Mouse (Mus musculus) midbrain, embryonic 12.5 days (tissue): ENCODE results near the gene Adprh. TPM values are rescaled to one million over a fixed set of nuclear protein-coding genes. Genes with fewer than 3 reads are reported as not detected.

Experiments
- ATAC-seq: fragments of 200-750 bp; cut with Nextera tagmentation; 2 replicates; pipeline ENCODE4 v1.8.0; 2017; ENCODE audit warnings: low read depth, moderate TSS enrichment, moderate library complexity; ENCODE audit not compliant: low FRiP score
- H3K27ac ChIP-seq: fragments of 300-500 bp; sonication (generic); replicated peaks from 2 replicates; pipeline ENCODE4 v1.5.1; 2016; ENCODE audit warnings: mild to moderate bottlenecking
- H3K27me3 ChIP-seq: fragments of 300-500 bp; sonication (generic); 2 replicates; pipeline ENCODE4 v1.6.1; 2016; ENCODE audit warnings: mild to moderate bottlenecking
- H3K36me3 ChIP-seq: fragments of 300-500 bp; sonication (generic); 2 replicates; pipeline ENCODE4 v1.6.1; 2016
- H3K4me1 ChIP-seq: fragments of 300-500 bp; sonication (generic); 2 replicates; pipeline ENCODE4 v1.6.1; 2016
- H3K4me2 ChIP-seq: fragments of 300-500 bp; sonication (generic); replicated peaks from 2 replicates; pipeline ENCODE4 v1.6.1; 2016; ENCODE audit warnings: mild to moderate bottlenecking, moderate library complexity
- H3K4me3 ChIP-seq: fragments of 300-500 bp; sonication (generic); 2 replicates; pipeline ENCODE4 v1.5.1; 2016; ENCODE audit warnings: mild to moderate bottlenecking
- H3K9ac ChIP-seq: fragments of 300-500 bp; sonication (generic); replicated peaks from 2 replicates; pipeline ENCODE4 v1.6.1; 2016; ENCODE audit warnings: mild to moderate bottlenecking, moderate library complexity
- H3K9me3 ChIP-seq: fragments of 300-500 bp; sonication (generic); 2 replicates; pipeline ENCODE4 v1.6.1; 2016; ENCODE audit warnings: mild to moderate bottlenecking
- WGBS: fragments of 180-500 bp; shearing (Covaris S2); methylation state at CpG from one replicate; pipeline ENCODE4 v1.1.7; 2016; 5-methylcytosine and 5-hydroxymethylcytosine counted together
- polyA plus RNA-seq: library from polyadenylated mRNA; unstranded; fragments of >200 nt; fragmentation: Nextera tagmentation; extraction: Ambion mirVana; gene quantifications from 2 replicates; pipeline ENCODE4 v1.2.1, GENCODE M21; 2016

Adprh gene
- polyA plus RNA-seq, 1 experiment from 2014 or later: 138 TPM

DNA sequence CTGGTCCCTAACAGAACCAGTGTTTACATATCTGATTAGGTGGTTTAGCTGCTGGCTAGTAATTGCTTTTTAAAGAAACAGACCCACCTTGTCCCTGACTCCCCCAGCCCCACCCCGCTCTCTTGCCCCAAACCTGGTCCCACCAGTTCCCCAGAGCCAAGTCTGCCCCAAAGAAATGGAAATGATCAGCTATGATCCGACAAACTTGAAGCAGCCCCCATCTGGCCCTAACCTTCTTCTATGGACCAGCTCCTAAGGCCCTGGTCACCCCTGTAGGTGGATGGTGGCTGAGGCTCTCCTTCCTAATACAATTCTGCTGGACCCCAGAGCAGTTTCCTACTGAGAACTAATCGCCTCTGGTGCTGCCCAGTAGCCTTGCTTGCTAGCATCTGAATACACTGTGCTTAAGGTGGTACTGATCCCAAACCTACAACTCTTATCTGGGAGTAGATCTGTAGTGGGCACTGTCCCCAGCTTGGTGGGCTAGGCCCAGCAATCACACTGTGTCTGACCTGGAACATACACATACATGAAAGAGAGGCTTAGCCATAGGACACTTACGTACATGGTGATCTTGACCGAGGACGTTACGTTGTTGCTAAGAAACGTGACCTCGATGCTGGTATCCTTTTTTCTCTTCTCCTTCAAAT, 52.1 kb downstream of the Adprh start:
- H3K4me3 ChIP-seq: peak overlapping the region; percentile 25; the same call in 1 of the 2 replicates
- peak; percentile 44 for ATAC-seq
- H3K4me2 ChIP-seq: peak overlapping the region; percentile 48
- H3K9ac ChIP-seq: 0 out of 2 replicates have a peak overlapping the region, but pooled peaks have one; percentile 17
- peaks cover 15% of the 10 kb centered on the region for H3K4me1 ChIP-seq
- H3K9me3 ChIP-seq: no peaks in the 10 kb centered on the region
- no peaks in the 10 kb centered on the region for H3K36me3 ChIP-seq
- no peaks in the 10 kb centered on the region; the same call in 1 of the 2 replicates for H3K27me3 ChIP-seq
- 73% methylated on average over 9 of the region's 9 CpGs for WGBS
- peak overlapping the region; percentile 35 for H3K27ac ChIP-seq

DNA sequence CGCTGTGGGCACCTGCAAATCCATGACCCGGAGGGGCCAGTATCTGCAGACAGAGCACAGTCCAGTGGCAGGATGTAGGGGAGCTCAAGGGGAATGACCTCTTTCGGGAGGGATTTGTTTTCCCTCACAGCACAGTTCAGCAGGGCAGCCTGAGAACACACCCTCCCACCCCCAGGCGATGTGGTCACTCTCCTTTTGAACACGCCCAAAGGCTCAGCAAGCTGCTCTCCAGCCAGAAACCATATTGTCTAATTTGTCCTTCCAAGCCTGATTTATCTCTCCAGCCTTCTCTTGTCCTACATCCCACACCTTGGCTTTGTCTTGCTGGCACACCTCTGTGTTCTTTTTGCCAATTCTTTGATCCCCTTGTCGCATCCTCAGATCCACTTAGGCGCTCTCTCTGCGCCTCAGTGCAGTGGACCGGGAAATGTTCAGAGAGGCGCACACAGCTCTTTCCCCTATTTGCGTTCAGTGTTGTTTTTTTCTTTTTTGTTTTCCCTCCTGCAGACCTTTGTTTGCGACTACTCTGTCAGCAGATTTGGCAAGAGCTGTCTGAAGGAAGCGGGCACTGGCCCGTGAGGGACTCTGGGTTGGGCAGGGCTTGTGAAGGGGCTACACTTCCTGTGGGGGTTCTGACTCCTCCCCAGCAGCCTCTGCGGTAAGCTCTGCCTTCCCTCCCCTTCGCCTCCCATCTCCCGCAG, 52.8 kb downstream of the Adprh start:
- 9% methylated on average over 17 of the region's 17 CpGs for WGBS
- H3K4me3 ChIP-seq: peak overlapping the region; percentile 25

DNA sequence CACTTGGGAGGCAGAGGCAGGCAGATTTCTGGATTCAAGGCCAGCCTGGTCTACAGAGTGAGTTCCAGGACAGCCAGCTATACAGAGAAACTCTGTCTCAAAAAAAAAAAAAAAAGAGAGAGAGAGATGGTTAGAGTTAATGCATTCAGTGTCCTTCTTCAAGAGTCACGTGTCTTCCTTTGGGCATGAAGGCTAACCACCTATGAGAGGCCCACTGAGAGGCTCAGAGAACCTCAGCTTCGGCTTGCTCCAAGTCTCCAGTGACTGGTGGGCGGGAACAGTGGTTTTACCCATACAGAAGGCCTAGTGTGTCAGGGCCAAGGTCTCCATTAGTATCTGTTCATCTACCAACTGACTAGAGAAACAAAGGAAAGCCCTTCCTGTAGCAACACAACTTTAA, 53.4 kb downstream of the Adprh start:
- ATAC-seq: no peak
- H3K9ac ChIP-seq: 0 out of 2 replicates have a peak overlapping the region, but pooled peaks have one; percentile 17
- H3K27ac ChIP-seq: peak overlapping the region; percentile 35; the same call in 1 of the 2 replicates
- no peaks in the 10 kb centered on the region for H3K36me3 ChIP-seq
- H3K4me2 ChIP-seq: peak overlapping the region; percentile 48
- no peaks in the 10 kb centered on the region for H3K9me3 ChIP-seq
- no peak overlapping the region for H3K4me3 ChIP-seq
- no peaks in the 10 kb centered on the region for H3K27me3 ChIP-seq
- H3K4me1 ChIP-seq: peaks cover 15% of the 10 kb centered on the region
- 71% methylated on average over 3 of the region's 3 CpGs for WGBS

More for the DNA sequence above, 52.8 kb downstream of the Adprh start:
- Histone ChIP-seq H3K9ac (0 out of 2 replicates have a peak overlapping the region, but pooled peaks have one; percentile 17), H3K36me3 (no peaks in the 10 kb centered on the region), H3K9me3 (no peaks in the 10 kb centered on the region), H3K4me1 (peaks cover 15% of the 10 kb centered on the region), H3K4me2 (peak overlapping the region; percentile 48), H3K27me3 (no peaks in the 10 kb centered on the region), H3K27ac (peak overlapping the region; percentile 35)
- peak; percentile 87 for ATAC-seq

DNA sequence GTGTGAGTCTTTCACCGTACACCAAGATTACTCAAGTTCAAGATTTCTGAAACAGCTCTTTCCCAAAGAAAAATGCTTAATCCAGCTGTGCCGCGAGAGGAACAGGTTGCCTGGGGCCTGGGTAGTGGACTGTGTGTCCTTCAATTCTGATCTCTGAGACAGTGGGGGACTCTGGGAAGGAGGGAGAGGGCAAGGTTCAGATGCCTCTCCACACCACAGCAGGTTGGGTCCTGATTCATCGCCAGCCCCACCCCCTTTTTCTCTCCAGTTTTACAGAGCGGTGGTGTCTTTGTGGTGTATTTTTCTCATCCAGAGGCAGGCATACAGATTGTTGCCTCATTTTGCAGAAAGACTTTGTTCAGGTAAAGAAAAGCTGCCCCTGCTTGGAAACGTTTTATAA, 54.2 kb downstream of the Adprh start:
- no peaks in the 10 kb centered on the region for H3K36me3 ChIP-seq
- no peak overlapping the region for H3K4me3 ChIP-seq
- no peak for ATAC-seq
- H3K27me3 ChIP-seq: no peaks in the 10 kb centered on the region
- no peak overlapping the region for H3K4me2 ChIP-seq
- H3K9ac ChIP-seq: no peak overlapping the region
- no peaks in the 10 kb centered on the region for H3K9me3 ChIP-seq
- no peak overlapping the region for H3K27ac ChIP-seq
- WGBS: 90% methylated on average over 6 of the region's 6 CpGs
- peaks cover 15% of the 10 kb centered on the region for H3K4me1 ChIP-seq

DNA sequence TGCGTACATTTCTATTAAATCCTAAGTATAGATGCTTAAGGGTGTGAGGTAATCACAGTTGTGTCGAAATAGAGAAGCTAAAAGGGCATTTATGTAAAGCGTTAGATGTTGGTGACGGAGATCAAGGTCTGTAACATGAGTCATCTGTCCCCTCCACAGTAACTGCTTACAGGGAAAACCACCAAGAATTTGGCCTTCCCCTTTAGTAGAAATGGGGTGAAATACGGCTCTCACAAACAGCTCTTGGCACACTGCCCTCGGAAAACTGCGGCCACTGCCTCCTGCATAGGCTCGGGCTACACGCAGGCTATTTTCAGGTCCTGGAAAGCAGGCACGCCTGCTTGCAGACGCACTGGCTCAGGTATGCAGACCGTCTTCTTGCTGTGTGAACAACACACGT, 56.3 kb downstream of the Adprh start:
- Histone ChIP-seq H3K36me3 (no peaks in the 10 kb centered on the region), H3K9me3 (no peaks in the 10 kb centered on the region), H3K9ac (no peak overlapping the region), H3K27ac (no peak overlapping the region), H3K4me3 (no peak overlapping the region), H3K27me3 (no peaks in the 10 kb centered on the region), H3K4me2 (no peak overlapping the region), H3K4me1 (peaks cover 15% of the 10 kb centered on the region)
- ATAC-seq: no peak
- WGBS: 86% methylated on average over 13 of the region's 13 CpGs

DNA sequence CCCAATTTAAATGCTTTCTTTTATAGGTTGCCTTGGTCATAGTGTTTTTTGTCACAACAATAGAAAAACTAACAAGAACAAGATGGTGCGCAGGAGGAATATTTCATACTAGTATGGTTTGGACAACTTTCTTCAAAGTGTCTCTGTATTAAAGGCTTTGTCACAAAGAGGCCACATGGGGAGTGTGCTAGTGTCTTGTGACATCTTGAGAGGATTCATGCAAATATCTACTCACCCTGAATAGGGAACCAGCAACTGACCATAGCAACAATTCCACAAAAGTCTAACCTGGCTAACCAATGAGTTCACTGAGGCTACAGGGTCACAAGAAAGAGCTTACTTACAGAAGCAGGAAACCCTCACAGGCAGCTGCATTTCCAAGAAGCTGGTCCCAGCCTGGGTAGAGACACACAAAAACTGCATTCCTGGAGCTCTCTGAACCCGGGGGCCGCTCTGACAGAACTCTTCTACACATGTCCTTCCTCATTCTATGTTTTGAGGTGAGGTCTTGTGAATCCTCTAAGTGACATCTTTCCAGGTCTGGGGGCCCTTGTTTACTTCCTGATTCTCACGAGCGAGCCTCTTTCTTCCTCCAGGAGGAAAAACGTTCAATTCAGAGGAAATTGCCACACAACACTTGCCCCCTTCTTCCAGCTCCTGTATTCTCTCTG, 57.3 kb downstream of the Adprh start:
- Histone ChIP-seq H3K27me3 (no peaks in the 10 kb centered on the region), H3K9me3 (no peaks in the 10 kb centered on the region), H3K4me3 (no peak overlapping the region), H3K4me2 (no peak overlapping the region), H3K27ac (no peak overlapping the region), H3K36me3 (no peaks in the 10 kb centered on the region), H3K9ac (no peak overlapping the region), H3K4me1 (peaks cover 12% of the 10 kb centered on the region)
- ATAC-seq: no peak
- whole genome bisulfite sequencing: 76% methylated on average over 6 of the region's 6 CpGs

DNA sequence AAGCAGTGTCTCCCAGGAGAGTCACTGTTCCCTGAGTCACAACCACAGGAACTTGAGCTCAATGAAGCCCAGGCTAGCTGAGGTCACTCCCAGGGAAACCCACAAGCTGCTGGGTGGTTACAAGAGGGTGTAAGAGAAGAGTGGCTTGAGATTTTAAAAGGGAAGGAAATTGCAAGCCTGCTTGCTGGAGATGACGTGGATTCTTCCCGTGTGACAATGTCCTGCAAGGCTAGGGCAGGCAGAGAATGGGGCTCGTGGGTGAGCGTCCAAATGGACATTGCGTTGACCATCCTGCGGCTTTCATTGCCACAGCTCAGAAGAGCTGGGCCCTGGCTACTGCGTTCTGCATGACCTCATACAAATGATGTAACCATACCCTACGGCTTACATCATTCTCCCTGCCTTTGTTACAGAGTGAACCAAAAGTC, 58.3 kb downstream of the Adprh start:
- H3K9me3 ChIP-seq: no peaks in the 10 kb centered on the region
- H3K4me2 ChIP-seq: no peak overlapping the region
- peaks cover 2% of the 10 kb centered on the region for H3K4me1 ChIP-seq
- ATAC-seq: no peak
- H3K9ac ChIP-seq: no peak overlapping the region
- no peak overlapping the region for H3K4me3 ChIP-seq
- WGBS: 90% methylated on average over 8 of the region's 8 CpGs
- no peaks in the 10 kb centered on the region for H3K36me3 ChIP-seq
- H3K27me3 ChIP-seq: no peaks in the 10 kb centered on the region
- H3K27ac ChIP-seq: no peak overlapping the region

Other genes with a start within 250 kb of the Adprh start
- gene Nr1i2, start 157.9 kb downstream of the Adprh start, polyA plus RNA-seq: not detected in 2 replicates
- gene Maats1, start 110.6 kb downstream of the Adprh start, polyA plus RNA-seq: 0.51 and 0.59 TPM in 2 replicates
- gene Cox17, start 105.7 kb downstream of the Adprh start, polyA plus RNA-seq: 118 and 130 TPM in 2 replicates
- not detected in 2 replicates for gene Gm21987, start 105.7 kb downstream of the Adprh start, polyA plus RNA-seq
- 0.51 and 0.57 TPM in 2 replicates for gene Popdc2, start 90.5 kb downstream of the Adprh start, polyA plus RNA-seq
- gene Pla1a, start 19.6 kb downstream of the Adprh start, polyA plus RNA-seq: 0.18 and 0.41 TPM in 2 replicates
- 0.67 and 0.87 TPM in 2 replicates for gene Cd80, start 2.9 kb upstream of the Adprh start, polyA plus RNA-seq
- 35.2 and 37.0 TPM in 2 replicates for gene Timmdc1, start 70.0 kb upstream of the Adprh start, polyA plus RNA-seq
- gene Poglut1, start 97.6 kb upstream of the Adprh start, polyA plus RNA-seq: 70.0 and 72.5 TPM in 2 replicates
- 66.3 and 69.1 TPM in 2 replicates for gene Tmem39a, start 106.0 kb upstream of the Adprh start, polyA plus RNA-seq